Mouse (Mus musculus) activated CD4-positive, CD25-positive, alpha-beta regulatory T cell, adult 4 months (primary cell): ENCODE data around the gene Gm11397. TPM values are rescaled to one million over a fixed set of nuclear protein-coding genes. Genes with fewer than 3 reads are reported as not detected.
"Not testable (repeated sequence)": the region's sequence is repeated elsewhere in the genome, so short reads cannot be mapped to it uniquely, and the experiment has no call there.

ENCODE experiments used
- ATAC-seq: one replicate; pipeline ENCODE4 v1.8.0; 2017
- polyA plus RNA-seq, 2 experiments: library from polyadenylated mRNA; unstranded; fragments of 100-300 nt; shearing (Covaris generic); gene quantifications; one replicate each; pipeline ENCODE4 v1.2.1; 2017

Gm11397 gene
- not detected for polyA plus RNA-seq

- ATAC-seq: not testable (repeated sequence)
Measured at GRCm38 (mm10) chr13:33395461-33395860, at the start of gene Gm11397. Gm11397 (plus strand) TSS chr13:33395761.

DNA sequence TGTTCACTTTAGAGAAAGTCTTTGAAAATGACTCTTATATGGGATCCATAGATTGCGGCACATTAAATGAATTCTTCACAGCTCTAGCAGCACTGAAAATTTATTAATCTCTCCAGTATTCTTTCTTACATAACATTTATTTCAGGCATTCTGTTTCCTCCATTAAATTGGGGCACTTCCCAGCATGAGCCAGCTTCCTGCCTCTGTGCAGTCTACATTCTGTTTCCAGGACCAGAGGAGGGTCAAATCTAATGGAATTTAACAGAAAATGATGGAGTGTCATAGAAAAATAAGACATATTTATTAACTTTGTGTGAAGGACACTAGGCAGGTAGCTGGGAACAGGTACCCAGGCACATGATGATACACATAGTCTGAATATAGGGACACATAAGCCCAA is 38.9 kb upstream of the Gm11397 start:
- ATAC-seq: not testable (repeated sequence)

GRCm38 (mm10) chr13:33432714-33433113 is 37.2 kb downstream of the Gm11397 start:
- ATAC-seq: not testable (repeated sequence)

Other genes starting within 250 kb of the Gm11397 start
- not detected for gene Serpinb9c, start 236.0 kb upstream of the Gm11397 start, polyA plus RNA-seq
- not detected for gene Serpinb9d, start 202.8 kb upstream of the Gm11397 start, polyA plus RNA-seq
- not detected for gene Serpinb9e, start 146.1 kb upstream of the Gm11397 start, polyA plus RNA-seq
- under 1 TPM; 0.33 to 0.34 TPM for gene Serpinb9f, start 71.7 kb upstream of the Gm11397 start, polyA plus RNA-seq
- gene Serpinb9g, start 89.0 kb downstream of the Gm11397 start, polyA plus RNA-seq: not detected